Mouse (Mus musculus): ENCODE measurements around the gene B4galnt3. TPM values are rescaled to one million over a fixed set of nuclear protein-coding genes. Genes with fewer than 3 reads are reported as not detected.

The B4galnt3 gene
- polyA plus RNA-seq, 1 experiment = not detected

- Histone ChIP-seq H3K27ac (ENCODE audit: insufficient read depth, low read depth, low read length) (peak overlapping the region; percentile 25; the same call in 1 of the 2 replicates), H3K4me3 (ENCODE audit: insufficient read depth, low read depth, low read length) (no peak overlapping the region), H3K4me1 (ENCODE audit: control insufficient read depth, insufficient read depth, low read length) (peaks cover 20% of the 10 kb centered on the region)
- WGBS = 34% methylated on average over 9 of the region's 9 CpGs
- TF ChIP-seq POLR2A (IDR thresholded peaks at IDR 0.05; ENCODE audit: insufficient read depth, low read depth, low read length) = no peak
- TF ChIP-seq CTCF (IDR thresholded peaks at IDR 0.05; ENCODE audit: insufficient read depth, low read depth, low read length) = no peak
Observed at GRCm38 (mm10) chr6:120159133-120159901, 135.0 kb downstream of the B4galnt3 start.

GRCm38 (mm10) chr6:120157479-120157878 lies 136.9 kb downstream of the B4galnt3 start:
- TF ChIP-seq POLR2A (IDR thresholded peaks at IDR 0.05; ENCODE audit: insufficient read depth, low read depth, low read length) (no peak), CTCF (IDR thresholded peaks at IDR 0.05; ENCODE audit: insufficient read depth, low read depth, low read length) (no peak)
- Histone ChIP-seq H3K27ac (ENCODE audit: insufficient read depth, low read depth, low read length) (no peak overlapping the region), H3K4me1 (ENCODE audit: control insufficient read depth, insufficient read depth, low read length) (peaks cover 24% of the 10 kb centered on the region), H3K4me3 (ENCODE audit: insufficient read depth, low read depth, low read length) (no peak overlapping the region)
- WGBS = 37% methylated on average over 6 of the region's 6 CpGs

GRCm38 (mm10) chr6:120155510-120155909 lies 138.8 kb downstream of the B4galnt3 start:
- TF ChIP-seq POLR2A (IDR thresholded peaks at IDR 0.05; ENCODE audit: insufficient read depth, low read depth, low read length) = no peak
- no peak for TF ChIP-seq CTCF (IDR thresholded peaks at IDR 0.05; ENCODE audit: insufficient read depth, low read depth, low read length)
- 59% methylated on average over 4 of the region's 4 CpGs for WGBS
- peaks cover 24% of the 10 kb centered on the region for H3K4me1 ChIP-seq (ENCODE audit: control insufficient read depth, insufficient read depth, low read length)
- no peak overlapping the region for H3K27ac ChIP-seq (ENCODE audit: insufficient read depth, low read depth, low read length)
- H3K4me3 ChIP-seq (ENCODE audit: insufficient read depth, low read depth, low read length) = no peak overlapping the region

GRCm38 (mm10) chr6:120154526-120155309 lies 139.6 kb downstream of the B4galnt3 start:
- Histone ChIP-seq H3K27ac (ENCODE audit: insufficient read depth, low read depth, low read length) (peak overlapping the region; percentile 53; the same call in 1 of the 2 replicates), H3K4me3 (ENCODE audit: insufficient read depth, low read depth, low read length) (no peak overlapping the region), H3K4me1 (ENCODE audit: control insufficient read depth, insufficient read depth, low read length) (peaks cover 25% of the 10 kb centered on the region)
- TF ChIP-seq CTCF (IDR thresholded peaks at IDR 0.05; ENCODE audit: insufficient read depth, low read depth, low read length) (no peak), POLR2A (IDR thresholded peaks at IDR 0.05; ENCODE audit: insufficient read depth, low read depth, low read length) (no peak)
- WGBS = 73% methylated on average over 5 of the region's 5 CpGs

Other genes starting within 250 kb of the B4galnt3 start
- not detected in 2 replicates for gene Ninj2, start 201.2 kb downstream of the B4galnt3 start, polyA plus RNA-seq (2012; ENCODE audit: insufficient read depth, insufficient read length, low replicate concordance, missing spikeins)
- gene D330020A13Rik, start 195 bp downstream of the B4galnt3 start, polyA plus RNA-seq (2012; ENCODE audit: insufficient read depth, insufficient read length, low replicate concordance, missing spikeins) = not detected in 2 replicates
- gene Kdm5a, start 69.6 kb upstream of the B4galnt3 start, polyA plus RNA-seq (2012; ENCODE audit: insufficient read depth, insufficient read length, low replicate concordance, missing spikeins) = 69.1 TPM in 1 of 2 replicates, not detected in the other
- not detected in 2 replicates for gene Ccdc77, start 69.8 kb upstream of the B4galnt3 start, polyA plus RNA-seq (2012; ENCODE audit: insufficient read depth, insufficient read length, low replicate concordance, missing spikeins)
- 39.1 TPM in 1 of 2 replicates, not detected in the other for gene Il17ra, start 168.7 kb upstream of the B4galnt3 start, polyA plus RNA-seq (2012; ENCODE audit: insufficient read depth, insufficient read length, low replicate concordance, missing spikeins)
- not detected in 2 replicates for gene Tmem121b, start 199.2 kb upstream of the B4galnt3 start, polyA plus RNA-seq (2012; ENCODE audit: insufficient read depth, insufficient read length, low replicate concordance, missing spikeins)
- gene Hdhd5, start 236.8 kb upstream of the B4galnt3 start, polyA plus RNA-seq (2012; ENCODE audit: insufficient read depth, insufficient read length, low replicate concordance, missing spikeins) = not detected in 2 replicates

Data from olfactory bulb, adult 2 months (tissue).